Mouse (Mus musculus): ENCODE results near the gene Pomgnt2.

DNA sequence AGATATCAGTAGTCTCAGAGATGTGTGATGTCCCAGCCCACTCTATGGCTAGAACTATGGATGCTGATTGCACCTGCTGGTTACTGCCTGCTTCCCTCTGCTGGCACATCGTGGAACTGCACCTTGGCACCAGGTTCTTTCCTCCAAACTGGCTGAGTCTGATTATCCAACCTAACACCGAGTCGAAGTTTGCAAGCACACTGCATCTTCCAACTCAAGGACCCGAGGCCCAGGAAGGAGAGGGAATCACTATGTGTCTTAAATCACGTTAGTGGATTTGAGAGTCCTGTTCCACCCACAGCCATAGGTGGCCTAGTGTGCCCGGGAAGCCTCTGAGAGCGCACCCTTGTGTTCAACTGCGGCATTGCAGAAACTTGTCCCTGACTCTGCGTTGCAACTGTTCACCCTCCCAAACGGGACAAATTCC lies 17.3 kb upstream of the Pomgnt2 start:
- TF ChIP-seq POLR2A (IDR thresholded peaks at IDR 0.05; ENCODE audit: low read depth, low read length) (no peak), CTCF (IDR thresholded peaks at IDR 0.05; ENCODE audit: extremely low read depth, insufficient read depth, insufficient read length, insufficient replicate concordance) (peak; percentile 47; the same call in 1 of the 2 replicates)

Data from spleen, adult 2 months (tissue).